Mouse (Mus musculus) cerebellum, adult 2 months (tissue): ENCODE results near the gene Dhx16. TPM values are rescaled to one million over a fixed set of nuclear protein-coding genes. Genes with fewer than 3 reads are reported as not detected.
"Not testable (repeated sequence)": the region's sequence is repeated elsewhere in the genome, so short reads cannot be mapped to it uniquely, and the experiment has no call there.

Experiments
- DNase-seq, 2 experiments: peaks; one replicate each; pipeline ENCODE4 v3.0.0; 2021
- H3K27ac ChIP-seq: fragments of 200-500 bp; 2 replicates; pipeline ENCODE4 v1.5.1; 2012; ENCODE audit warnings: low read length, control low read depth, inconsistent platforms; ENCODE audit not compliant: insufficient read depth
- H3K27me3 ChIP-seq: fragments of 200-500 bp; 2 replicates; pipeline ENCODE4 v1.6.1; 2012; ENCODE audit warnings: inconsistent platforms, mild to moderate bottlenecking, low read length, moderate library complexity; ENCODE audit not compliant: control insufficient read depth, insufficient read depth
- H3K4me1 ChIP-seq: fragments of 200-500 bp; 2 replicates; pipeline ENCODE4 v1.6.1; 2011; ENCODE audit warnings: low read length; ENCODE audit not compliant: control insufficient read depth, insufficient read depth
- H3K4me3 ChIP-seq: fragments of 200-500 bp; replicated peaks from 2 replicates; pipeline ENCODE3; 2011; ENCODE audit warnings: mild to moderate bottlenecking, low read depth, low read length, control low read depth; ENCODE audit not compliant: insufficient read depth
- CTCF ChIP-seq: fragments of 200-500 bp; IDR thresholded peaks from 2 replicates; pipeline ENCODE4 v1.5.1; 2011; ENCODE audit warnings: low read depth, mild to moderate bottlenecking, control low read depth, low read length, moderate library complexity, borderline replicate concordance; ENCODE audit not compliant: insufficient read depth
- POLR2A ChIP-seq: fragments of 200-500 bp; IDR thresholded peaks from 2 replicates; pipeline ENCODE4 v1.6.1; 2011; ENCODE audit warnings: low read length, control low read depth, borderline replicate concordance; ENCODE audit not compliant: insufficient read depth
- WGBS: fragments of 180-500 bp; shearing (Covaris S2); methylation state at CpG from one replicate; pipeline ENCODE4 v1.1.7; 2018; 5-methylcytosine and 5-hydroxymethylcytosine counted together
- polyA plus RNA-seq: library from polyadenylated mRNA; depleted of rRNA; stranded (reverse); fragments of >200 nt; gene quantifications from 2 replicates; pipeline ENCODE4 v1.2.3, GENCODE M21; 2012

Gene Dhx16
- polyA plus RNA-seq, 1 experiment, result 52.2 TPM

GRCm38 (mm10) chr17:35836178-35836965, 43.2 kb upstream of the Dhx16 start:
- WGBS, result 4% methylated on average over 24 of the region's 24 CpGs
- H3K4me1 ChIP-seq, result peaks cover 7% of the 10 kb centered on the region; the same call in 1 of the 2 replicates
- TF ChIP-seq POLR2A (no peak), CTCF (peak; percentile 74)
- DNase-seq, result peak; percentile 84 to 88
- no peaks in the 10 kb centered on the region for H3K27me3 ChIP-seq
- H3K27ac ChIP-seq, result peak overlapping the region; percentile 1; the same call in 1 of the 2 replicates
- H3K4me3 ChIP-seq, result peak overlapping the region; percentile 91

- H3K4me3 ChIP-seq, result peak overlapping the region; percentile 91
- peak overlapping the region; percentile 44; the same call in 1 of the 2 replicates for H3K27ac ChIP-seq
- H3K27me3 ChIP-seq, result no peaks in the 10 kb centered on the region
- peaks cover 7% of the 10 kb centered on the region; the same call in 1 of the 2 replicates for H3K4me1 ChIP-seq
- WGBS, result under 1% methylated on average over 25 of the region's 25 CpGs
- DNase-seq, result peak; percentile 77 to 78
- no peak for TF ChIP-seq CTCF
- no peak for TF ChIP-seq POLR2A
Measured at GRCm38 (mm10) chr17:35836991-35837422, 42.6 kb upstream of the Dhx16 start.

GRCm38 (mm10) chr17:35837487-35837886, 42.1 kb upstream of the Dhx16 start:
- Histone ChIP-seq H3K27me3 (no peaks in the 10 kb centered on the region), H3K27ac (peak overlapping the region; percentile 44; the same call in 1 of the 2 replicates), H3K4me3 (peak overlapping the region; percentile 91), H3K4me1 (peaks cover 7% of the 10 kb centered on the region; the same call in 1 of the 2 replicates)
- DNase-seq, result peak; percentile 56 to 61
- under 1% methylated on average over 18 of the region's 18 CpGs for WGBS
- TF ChIP-seq CTCF (no peak), POLR2A (no peak)

GRCm38 (mm10) chr17:35838122-35838544, 41.5 kb upstream of the Dhx16 start, which contains the start of gene Tubb5:
TSS of gene Tubb5 (minus strand) at chr17:35838306.
- WGBS, result under 1% methylated on average over 29 of the region's 29 CpGs

GRCm38 (mm10) chr17:35838570-35838969, 41.0 kb upstream of the Dhx16 start:
- TF ChIP-seq CTCF, result no peak
- TF ChIP-seq POLR2A, result no peak
- Histone ChIP-seq H3K4me1 (peaks cover 7% of the 10 kb centered on the region; the same call in 1 of the 2 replicates), H3K27ac (no peak overlapping the region), H3K27me3 (no peaks in the 10 kb centered on the region), H3K4me3 (no peak overlapping the region)
- 9% methylated on average over 5 of the region's 5 CpGs for WGBS
- DNase-seq, result peak in 1 of 2 experiments; percentile 33

More at GRCm38 (mm10) chr17:35838122-35838544, 41.5 kb upstream of the Dhx16 start, which contains the start of gene Tubb5:
- TF ChIP-seq CTCF, result no peak
- peak; percentile 95 for TF ChIP-seq POLR2A
- Histone ChIP-seq H3K4me3 (peak within 1 kb of the TSS; percentile 91), H3K27ac (peak within 1 kb of the TSS; percentile 44; the same call in 1 of the 2 replicates), H3K27me3 (no peaks in the 10 kb centered on the region), H3K4me1 (peaks cover 7% of the 10 kb centered on the region; the same call in 1 of the 2 replicates)
- peak; percentile 96 to 98 for DNase-seq

- not testable (repeated sequence) for H3K4me1 ChIP-seq, DNase-seq, H3K27ac ChIP-seq, H3K4me3 ChIP-seq, H3K27me3 ChIP-seq
- 64% methylated on average over 3 of the region's 3 CpGs for WGBS
Measured at GRCm38 (mm10) chr17:35839002-35839401, 40.6 kb upstream of the Dhx16 start.

GRCm38 (mm10) chr17:35840561-35840960, 39.1 kb upstream of the Dhx16 start:
- peak overlapping the region; percentile 60; the same call in 1 of the 2 replicates for H3K27ac ChIP-seq
- WGBS, result 46% methylated on average over 14 of the region's 14 CpGs
- H3K4me3 ChIP-seq, result peak overlapping the region; percentile 51
- H3K27me3 ChIP-seq, result no peaks in the 10 kb centered on the region
- no peak for TF ChIP-seq POLR2A
- TF ChIP-seq CTCF, result no peak
- peak in 1 of 2 experiments; percentile 37 for DNase-seq
- peaks cover 5% of the 10 kb centered on the region; the same call in 1 of the 2 replicates for H3K4me1 ChIP-seq

- no peaks in the 10 kb centered on the region for H3K27me3 ChIP-seq
- peak within 1 kb of the TSS; percentile 60 for H3K27ac ChIP-seq
- H3K4me1 ChIP-seq, result peaks cover 3% of the 10 kb centered on the region; the same call in 1 of the 2 replicates
- DNase-seq, result peak; percentile 99 to 100
- TF ChIP-seq CTCF (no peak), POLR2A (peak; percentile 69; the same call in 1 of the 2 replicates)
- peak within 1 kb of the TSS; percentile 85 for H3K4me3 ChIP-seq
- WGBS, result under 1% methylated on average over 59 of the region's 59 CpGs
Measured at GRCm38 (mm10) chr17:35841076-35841950, 38.3 kb upstream of the Dhx16 start, which contains the start of gene Mdc1. TSS of gene Mdc1 (plus strand) at chr17:35841515.
